Mouse (Mus musculus): ENCODE data around the gene Guca1a.

Gene Guca1a

GRCm38 (mm10) chr17:47420195-47420594 lies 19.8 kb upstream of the Guca1a start:
- intact Hi-C loops (cut with DNase I), result no loop called here

- intact Hi-C loops (cut with DNase I), result loop anchor here (5.0 to 10.0 kb wide), 2 partner anchors 72 to 265 kb away; no protein-coding TSS in a partner anchor
Measured at GRCm38 (mm10) chr17:47409897-47410861, 9.8 kb upstream of the Guca1a start.

GRCm38 (mm10) chr17:47408558-47408898 lies 8.1 kb upstream of the Guca1a start:
- intact Hi-C loops (cut with DNase I), result loop anchor here (5.0 to 10.0 kb wide), 2 partner anchors 74 to 266 kb away; no protein-coding TSS in a partner anchor

- intact Hi-C loops (cut with DNase I), result loop anchor here (5.0 to 10.0 kb wide), 2 partner anchors 74 to 267 kb away; no protein-coding TSS in a partner anchor
Measured at GRCm38 (mm10) chr17:47407717-47408557, 7.6 kb upstream of the Guca1a start.

- intact Hi-C loops (cut with DNase I), result no loop called here
Measured at GRCm38 (mm10) chr17:47399091-47399490, 1.3 kb downstream of the Guca1a start.

GRCm38 (mm10) chr17:47395376-47395913 lies 4.9 kb downstream of the Guca1a start:
- intact Hi-C loops (cut with DNase I), result no loop called here

GRCm38 (mm10) chr17:47394223-47394869 lies 6.0 kb downstream of the Guca1a start:
- intact Hi-C loops (cut with DNase I), result no loop called here

- intact Hi-C loops (cut with DNase I), result no loop called here
Measured at GRCm38 (mm10) chr17:47386649-47387048, 13.7 kb downstream of the Guca1a start.

GRCm38 (mm10) chr17:47385145-47385544 lies 15.2 kb downstream of the Guca1a start, which contains the start of gene Guca1b:
Guca1b (plus strand) TSS chr17:47385393.
- intact Hi-C loops (cut with DNase I), result no loop called here

- intact Hi-C loops (cut with DNase I), result no loop called here
Measured at GRCm38 (mm10) chr17:47384064-47384463, 16.3 kb downstream of the Guca1a start.

- intact Hi-C loops (cut with DNase I), result no loop called here
Measured at GRCm38 (mm10) chr17:47383266-47383665, 17.1 kb downstream of the Guca1a start.

- intact Hi-C loops (cut with DNase I), result no loop called here
Measured at GRCm38 (mm10) chr17:47381917-47382316, 18.5 kb downstream of the Guca1a start.

- intact Hi-C loops (cut with DNase I), result loop anchor here (10.0 kb wide), 1 partner anchor 247 kb away; no protein-coding TSS in a partner anchor
Measured at GRCm38 (mm10) chr17:47378133-47378532, 22.3 kb downstream of the Guca1a start.

- intact Hi-C loops (cut with DNase I), result loop anchor here (10.0 kb wide), 1 partner anchor 248 kb away; no protein-coding TSS in a partner anchor
Measured at GRCm38 (mm10) chr17:47376779-47377280, 23.6 kb downstream of the Guca1a start.

- intact Hi-C loops (cut with DNase I), result loop anchor here (10.0 kb wide), 1 partner anchor 251 kb away; no protein-coding TSS in a partner anchor
Measured at GRCm38 (mm10) chr17:47373991-47374390, 26.4 kb downstream of the Guca1a start.

GRCm38 (mm10) chr17:47371451-47371850 lies 28.9 kb downstream of the Guca1a start:
- intact Hi-C loops (cut with DNase I), result loop anchor here (10.0 kb wide), 1 partner anchor 253 kb away; no protein-coding TSS in a partner anchor

GRCm38 (mm10) chr17:47369087-47369443 lies 31.3 kb downstream of the Guca1a start:
- intact Hi-C loops (cut with DNase I), result no loop called here

GRCm38 (mm10) chr17:47368401-47369086 lies 31.8 kb downstream of the Guca1a start, which contains the start of gene Mrps10:
Mrps10 (plus strand) TSS chr17:47368887.
- intact Hi-C loops (cut with DNase I), result no loop called here

GRCm38 (mm10) chr17:47361343-47361742 lies 39.0 kb downstream of the Guca1a start:
- intact Hi-C loops (cut with DNase I), result no loop called here

GRCm38 (mm10) chr17:47359964-47360363 lies 40.4 kb downstream of the Guca1a start:
- intact Hi-C loops (cut with DNase I), result no loop called here

Measured in adrenal gland (tissue).